Mouse (Mus musculus): ENCODE data around the gene Lin28a. TPM values are rescaled to one million over a fixed set of nuclear protein-coding genes. Genes with fewer than 3 reads are reported as not detected.

Lin28a gene
- polyA plus RNA-seq, 1 experiment, result 0.16 TPM

- no peak for TF ChIP-seq E2F4 (IDR thresholded peaks at IDR 0.05; ENCODE audit: insufficient read depth)
- no peak for TF ChIP-seq SRF (IDR thresholded peaks at IDR 0.05; ENCODE audit: control insufficient read depth, insufficient read length, low read depth)
- no peak for TF ChIP-seq TCF3 (IDR thresholded peaks at IDR 0.05; ENCODE audit: insufficient read length, low read depth)
- TF ChIP-seq POLR2A (IDR thresholded peaks at IDR 0.05; ENCODE audit: insufficient read length, low read depth), result no peak
- Histone ChIP-seq H3K4me3 (no peak overlapping the region), H3K27me3 (ENCODE audit: control insufficient read depth, insufficient read depth, insufficient read length) (no peaks in the 10 kb centered on the region), H3K4me2 (ENCODE audit: low read depth) (no peak overlapping the region), H3K79me2 (ENCODE audit: control insufficient read depth, insufficient read depth) (no peaks in the 10 kb centered on the region), H3K36me3 (ENCODE audit: control insufficient read depth, insufficient read depth) (no peaks in the 10 kb centered on the region), H3ac (ENCODE audit: control insufficient read depth, insufficient read length) (no peak overlapping the region)
These were observed 62.3 kb downstream of the Lin28a start for GRCm38 (mm10) chr4:133956358-133956757.

Other genes with a start within 250 kb of the Lin28a start
- 1.7 TPM for gene Rps6ka1, start 131.0 kb downstream of the Lin28a start, polyA plus RNA-seq (2012; fragmentation: generic; extraction: Trizol)
- gene Hmgn2, start 50.2 kb downstream of the Lin28a start, polyA plus RNA-seq (2012; fragmentation: generic; extraction: Trizol), result 108 TPM
- gene Dhdds, start 17.9 kb downstream of the Lin28a start, polyA plus RNA-seq (2012; fragmentation: generic; extraction: Trizol), result 30.5 TPM
- not detected for gene Zfp683, start 35.0 kb upstream of the Lin28a start, polyA plus RNA-seq (2012; fragmentation: generic; extraction: Trizol)
- 0.58 TPM for gene Crybg2, start 42.0 kb upstream of the Lin28a start, polyA plus RNA-seq (2012; fragmentation: generic; extraction: Trizol)
- gene Cd52, start 76.2 kb upstream of the Lin28a start, polyA plus RNA-seq (2012; fragmentation: generic; extraction: Trizol), result not detected
- gene Ubxn11, start 83.7 kb upstream of the Lin28a start, polyA plus RNA-seq (2012; fragmentation: generic; extraction: Trizol), result 1.5 TPM
- gene Sh3bgrl3, start 109.9 kb upstream of the Lin28a start, polyA plus RNA-seq (2012; fragmentation: generic; extraction: Trizol), result 262 TPM
- 21.4 TPM for gene Cep85, start 168.3 kb upstream of the Lin28a start, polyA plus RNA-seq (2012; fragmentation: generic; extraction: Trizol)
- not detected for gene Gm7534, start 184.2 kb upstream of the Lin28a start, polyA plus RNA-seq (2012; fragmentation: generic; extraction: Trizol)
- not detected for gene Catsper4, start 208.5 kb upstream of the Lin28a start, polyA plus RNA-seq (2012; fragmentation: generic; extraction: Trizol)
- gene Cnksr1, start 219.6 kb upstream of the Lin28a start, polyA plus RNA-seq (2012; fragmentation: generic; extraction: Trizol), result 0.29 TPM
- gene E130218I03Rik, start 224.8 kb upstream of the Lin28a start, polyA plus RNA-seq (2012; fragmentation: generic; extraction: Trizol), result 0.43 TPM
- gene Zfp593, start 226.8 kb upstream of the Lin28a start, polyA plus RNA-seq (2012; fragmentation: generic; extraction: Trizol), result 15.7 TPM
- not detected for gene Gm30191, start 228.1 kb upstream of the Lin28a start, polyA plus RNA-seq (2012; fragmentation: generic; extraction: Trizol)
- gene Grrp1, start 235.3 kb upstream of the Lin28a start, polyA plus RNA-seq (2012; fragmentation: generic; extraction: Trizol), result 0.17 TPM

Measured in myocyte (in vitro differentiated cells).